Mouse (Mus musculus) heart, postnatal 0 days (tissue): ENCODE measurements around the gene Tpm1. TPM values are rescaled to one million over a fixed set of nuclear protein-coding genes. Genes with fewer than 3 reads are reported as not detected.

Experiments
- ATAC-seq: fragments of 200-750 bp; cut with Nextera tagmentation; 2 replicates; pipeline ENCODE4 v1.8.0; 2017; ENCODE audit warnings: low read depth, moderate number of reproducible peaks, moderate library complexity; ENCODE audit not compliant: insufficient read depth
- DNase-seq: peaks from one replicate; pipeline ENCODE4 v3.0.0-alpha.2; 2016; ENCODE audit warnings: low spot score
- H3K27ac ChIP-seq: fragments of 300-500 bp; sonication (generic); 2 replicates; pipeline ENCODE4 v1.5.1; 2014; ENCODE audit warnings: low read depth, mild to moderate bottlenecking
- H3K27me3 ChIP-seq: fragments of 300-500 bp; sonication (generic); 2 replicates; pipeline ENCODE4 v1.6.1; 2014; ENCODE audit warnings: low read length, mixed read lengths; ENCODE audit not compliant: control insufficient read depth, insufficient read depth
- H3K36me3 ChIP-seq: fragments of 300-500 bp; sonication (generic); replicated peaks from 2 replicates; pipeline ENCODE4 v1.6.1; 2014; ENCODE audit warnings: low read length, mixed read lengths; ENCODE audit not compliant: control insufficient read depth, insufficient read depth
- H3K4me1 ChIP-seq: fragments of 300-500 bp; sonication (generic); 2 replicates; pipeline ENCODE4 v1.6.1; 2014; ENCODE audit warnings: antibody characterized with exemption; ENCODE audit not compliant: control insufficient read depth, insufficient read depth
- H3K4me2 ChIP-seq: fragments of 300-500 bp; sonication (generic); 2 replicates; pipeline ENCODE4 v1.6.1; 2014; ENCODE audit warnings: low read depth, mild to moderate bottlenecking, low read length, moderate library complexity
- H3K4me3 ChIP-seq: fragments of 300-500 bp; sonication (generic); 2 replicates; pipeline ENCODE4 v1.5.1; 2014; ENCODE audit warnings: low read depth, low read length
- H3K9ac ChIP-seq: fragments of 300-500 bp; sonication (generic); replicated peaks from 2 replicates; pipeline ENCODE4 v1.6.1; 2014; ENCODE audit warnings: low read depth, low read length, mixed read lengths
- H3K9me3 ChIP-seq: fragments of 300-500 bp; sonication (generic); replicated peaks from 2 replicates; pipeline ENCODE4 v1.6.1; 2016; ENCODE audit warnings: low read length; ENCODE audit not compliant: control insufficient read depth
- CTCF ChIP-seq: IDR thresholded peaks from 2 replicates; pipeline ENCODE4 v1.5.1; 2016; ENCODE audit warnings: antibody characterized with exemption, control low read depth, low read depth
- EP300 ChIP-seq: IDR thresholded peaks from 2 replicates; pipeline ENCODE4 v1.6.1; 2016; ENCODE audit warnings: antibody characterized with exemption, low read depth
- WGBS: fragments of 180-500 bp; shearing (Covaris S2); extraction: QIAGEN DNeasy Blood & Tissue Kit; methylation state at CpG from one replicate; pipeline ENCODE4 v1.1.7; 2014; 5-methylcytosine and 5-hydroxymethylcytosine counted together
- polyA plus RNA-seq: library from polyadenylated mRNA; unstranded; fragments of >200 nt; fragmentation: Nextera tagmentation; extraction: Ambion mirVana; gene quantifications from 2 replicates; pipeline ENCODE4 v1.2.1, GENCODE M21; 2015
- total RNA-seq: library from RNA; depleted of rRNA; stranded (reverse); fragments of >200 nt; gene quantifications from 2 replicates; pipeline ENCODE4 v1.2.3, GENCODE M21; 2014; ENCODE audit warnings: low replicate concordance

Tpm1 gene
- total and polyA plus RNA-seq, 2 experiments from 2014 or later: 3,533 to 10,309 TPM

DNA sequence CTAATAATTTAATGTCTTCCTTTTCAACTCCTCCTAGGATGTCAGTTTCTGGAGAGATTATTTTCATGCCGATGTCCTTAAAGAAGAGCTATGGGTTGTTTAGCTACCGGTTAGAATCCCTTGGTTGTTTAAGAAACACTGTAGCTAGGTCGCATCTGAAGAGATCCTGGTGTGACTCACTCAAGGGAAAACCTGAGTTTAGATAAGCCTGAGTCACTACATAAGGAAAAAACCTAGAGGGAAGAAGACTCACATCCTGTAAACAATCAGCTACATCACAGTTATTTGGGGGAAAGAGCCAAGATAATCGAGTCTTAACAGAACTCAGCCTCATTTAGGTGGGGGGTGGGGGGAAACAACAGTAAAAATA, 3.9 kb downstream of the Tpm1 start:
- Histone ChIP-seq H3K4me2 (peak overlapping the region; percentile 77), H3K27me3 (no peaks in the 10 kb centered on the region), H3K4me3 (peak overlapping the region; percentile 80), H3K9me3 (no peaks in the 10 kb centered on the region), H3K27ac (peak overlapping the region; percentile 97), H3K4me1 (peaks cover 21% of the 10 kb centered on the region; the same call in 1 of the 2 replicates), H3K9ac (peak overlapping the region; percentile 98), H3K36me3 (peaks cover 29% of the 10 kb centered on the region)
- TF ChIP-seq EP300 (no peak), CTCF (no peak)
- 8% methylated on average over 4 of the region's 4 CpGs for WGBS
- ATAC-seq (no peak), DNase-seq (no peak)

DNA sequence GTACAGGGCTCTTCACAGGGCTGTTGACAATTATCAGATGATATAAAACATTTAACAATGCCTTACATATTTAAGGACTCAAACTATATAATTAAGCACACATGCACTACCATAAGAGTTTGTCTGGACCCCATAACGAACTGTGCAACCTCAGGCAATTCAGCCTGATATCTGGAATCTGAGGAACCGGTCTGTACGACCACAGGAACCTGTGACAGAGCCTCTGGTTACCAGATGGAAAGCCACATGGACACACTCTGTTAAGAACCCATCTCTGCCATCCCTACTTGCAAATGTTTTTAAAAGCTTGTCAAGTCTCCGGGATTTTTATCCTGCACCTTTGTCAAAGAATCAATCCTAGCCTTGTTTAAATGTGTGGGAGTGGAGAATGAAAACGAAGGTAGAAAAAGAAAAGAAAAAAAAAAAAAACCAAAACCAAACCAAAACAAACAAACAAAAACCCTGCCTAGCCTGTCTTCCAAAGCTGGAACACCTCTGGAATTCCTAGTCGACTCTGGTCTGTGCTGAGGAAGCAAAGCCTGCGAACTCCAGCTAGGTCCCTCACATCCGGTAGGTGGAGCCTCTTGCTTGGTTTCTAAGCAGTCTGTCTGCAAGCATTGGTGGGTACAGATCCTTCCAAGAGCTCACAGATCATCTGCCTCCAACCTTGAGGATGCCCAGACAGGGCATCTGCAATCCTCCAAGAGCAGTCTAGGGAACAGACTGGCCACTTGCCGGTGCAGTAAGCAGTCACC, 4.5 kb downstream of the Tpm1 start:
- peak overlapping the region; percentile 98 for H3K9ac ChIP-seq
- peak; percentile 89 for DNase-seq
- peaks cover 35% of the 10 kb centered on the region for H3K36me3 ChIP-seq
- H3K27me3 ChIP-seq: no peaks in the 10 kb centered on the region
- 13% methylated on average over 9 of the region's 9 CpGs for WGBS
- 0 out of 2 replicates have a peak, but pooled peaks have one; percentile 16 for TF ChIP-seq EP300
- TF ChIP-seq CTCF: peak; percentile 76
- peak overlapping the region; percentile 97 for H3K27ac ChIP-seq
- peak overlapping the region; percentile 77 for H3K4me2 ChIP-seq
- ATAC-seq: no peak
- H3K4me1 ChIP-seq: peaks cover 26% of the 10 kb centered on the region; the same call in 1 of the 2 replicates
- H3K9me3 ChIP-seq: no peaks in the 10 kb centered on the region
- peak overlapping the region; percentile 80 for H3K4me3 ChIP-seq

GRCm38 (mm10) chr9:67043231-67044199, 5.7 kb downstream of the Tpm1 start:
- TF ChIP-seq EP300 (0 out of 2 replicates have a peak, but pooled peaks have one; percentile 39), CTCF (peak; percentile 93)
- Histone ChIP-seq H3K4me2 (peak overlapping the region; percentile 77), H3K27ac (peak overlapping the region; percentile 97), H3K9me3 (no peaks in the 10 kb centered on the region), H3K9ac (peak overlapping the region; percentile 98), H3K4me1 (peaks cover 33% of the 10 kb centered on the region), H3K4me3 (peak overlapping the region; percentile 80), H3K36me3 (peaks cover 47% of the 10 kb centered on the region), H3K27me3 (no peaks in the 10 kb centered on the region)
- under 1% methylated on average over 69 of the region's 73 CpGs for WGBS
- ATAC-seq (peak; percentile 70), DNase-seq (peak; percentile 97)

GRCm38 (mm10) chr9:67042813-67043207, 6.4 kb downstream of the Tpm1 start:
- peak overlapping the region; percentile 97 for H3K27ac ChIP-seq
- H3K27me3 ChIP-seq: no peaks in the 10 kb centered on the region
- TF ChIP-seq CTCF (no peak), EP300 (no peak)
- peak overlapping the region; percentile 80 for H3K4me3 ChIP-seq
- ATAC-seq: no peak
- H3K4me1 ChIP-seq: peaks cover 35% of the 10 kb centered on the region
- DNase-seq: no peak
- WGBS: 6% methylated on average over 6 of the region's 6 CpGs
- H3K4me2 ChIP-seq: peak overlapping the region; percentile 77
- peaks cover 52% of the 10 kb centered on the region for H3K36me3 ChIP-seq
- no peaks in the 10 kb centered on the region for H3K9me3 ChIP-seq
- peak overlapping the region; percentile 98 for H3K9ac ChIP-seq

DNA sequence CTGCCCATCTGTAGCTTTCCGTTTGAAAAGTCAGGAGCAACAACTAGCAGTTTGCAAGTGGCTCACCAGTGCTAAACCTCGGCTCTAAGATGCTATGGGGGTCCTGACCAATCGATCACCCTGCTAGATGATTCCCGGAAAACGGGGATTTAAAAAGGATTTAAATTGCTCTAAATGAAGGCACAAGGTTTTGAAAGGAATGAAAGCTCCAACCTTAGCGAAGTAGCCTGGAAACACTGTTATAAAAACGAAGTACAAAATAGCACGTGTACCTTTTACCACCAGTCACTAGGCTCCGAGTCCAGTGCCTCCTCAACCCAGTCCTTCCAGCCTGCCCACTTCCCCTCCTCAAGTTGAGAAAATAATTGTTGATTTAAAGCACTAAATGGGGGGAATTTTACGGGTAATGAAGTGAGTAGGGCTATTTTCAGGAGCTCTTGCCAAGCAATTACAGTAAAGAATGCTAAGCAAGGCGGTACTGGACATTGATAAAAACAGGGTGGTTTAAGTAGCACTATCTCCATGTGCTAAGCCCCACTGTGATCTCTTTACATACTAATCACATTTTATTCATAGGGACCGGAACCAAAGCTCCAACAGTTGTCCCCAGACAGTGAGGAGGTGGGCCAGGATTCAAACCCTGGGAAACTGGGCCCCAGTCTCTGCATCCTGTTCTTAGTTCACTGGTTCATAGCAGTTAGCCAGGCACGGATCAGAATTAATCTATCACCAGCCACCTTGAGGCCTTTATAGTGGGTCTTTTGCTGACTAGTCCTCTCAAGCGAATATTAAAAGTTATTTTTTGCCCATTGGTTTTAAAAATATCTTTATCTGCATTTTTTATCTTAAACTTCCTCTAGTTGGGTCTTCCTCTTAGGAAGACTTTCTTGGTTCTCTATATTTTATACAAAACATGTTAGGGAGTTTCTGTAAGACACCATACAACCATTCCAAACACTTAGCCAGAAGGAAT, 7.1 kb downstream of the Tpm1 start:
- H3K4me3 ChIP-seq: peak overlapping the region; percentile 80
- H3K36me3 ChIP-seq: peaks cover 54% of the 10 kb centered on the region
- peak overlapping the region; percentile 97 for H3K27ac ChIP-seq
- H3K4me2 ChIP-seq: peak overlapping the region; percentile 77
- no peaks in the 10 kb centered on the region for H3K27me3 ChIP-seq
- peak overlapping the region; percentile 98 for H3K9ac ChIP-seq
- ATAC-seq: no peak
- H3K4me1 ChIP-seq: peaks cover 37% of the 10 kb centered on the region
- WGBS: 20% methylated on average over 14 of the region's 14 CpGs
- DNase-seq: no peak
- H3K9me3 ChIP-seq: no peaks in the 10 kb centered on the region
- TF ChIP-seq CTCF: no peak
- TF ChIP-seq EP300: no peak
